Mouse (Mus musculus) lung, postnatal 0 days (tissue): Measurements from ENCODE around the gene Arhgef6. TPM values are rescaled to one million over a fixed set of nuclear protein-coding genes. Genes with fewer than 3 reads are reported as not detected.

ENCODE experiments used
- ATAC-seq: fragments of 200-750 bp; cut with Nextera tagmentation; 2 replicates; pipeline ENCODE4 v1.8.0; 2017; ENCODE audit warnings: moderate library complexity
- DNase-seq: peaks from one replicate; pipeline ENCODE4 v3.0.0-alpha.2; 2016; ENCODE audit warnings: low spot score
- H3K27ac ChIP-seq: fragments of 300-500 bp; sonication (generic); 2 replicates; pipeline ENCODE4 v1.5.1; 2014; ENCODE audit warnings: antibody characterized with exemption, mild to moderate bottlenecking, low read length, mixed read lengths
- H3K27me3 ChIP-seq: fragments of 300-500 bp; sonication (generic); replicated peaks from 2 replicates; pipeline ENCODE4 v1.6.1; 2014; ENCODE audit warnings: low read length, mixed read lengths; ENCODE audit not compliant: insufficient read depth
- H3K36me3 ChIP-seq: fragments of 300-500 bp; sonication (generic); 2 replicates; pipeline ENCODE4 v1.6.1; 2014; ENCODE audit warnings: low read length, mixed read lengths; ENCODE audit not compliant: insufficient read depth
- H3K4me1 ChIP-seq: fragments of 300-500 bp; sonication (generic); 2 replicates; pipeline ENCODE4 v1.6.1; 2014; ENCODE audit warnings: antibody characterized with exemption, low read depth, low read length, mixed read lengths; ENCODE audit not compliant: insufficient read depth
- H3K4me2 ChIP-seq: fragments of 300-500 bp; sonication (generic); replicated peaks from 2 replicates; pipeline ENCODE4 v1.6.1; 2014; ENCODE audit warnings: low read depth, mild to moderate bottlenecking, low read length, moderate library complexity, mixed read lengths
- H3K4me3 ChIP-seq: fragments of 300-500 bp; sonication (generic); 2 replicates; pipeline ENCODE4 v1.5.1; 2014; ENCODE audit warnings: low read depth, low read length
- H3K9ac ChIP-seq: fragments of 300-500 bp; sonication (generic); replicated peaks from 2 replicates; pipeline ENCODE4 v1.6.1; 2014; ENCODE audit warnings: low read depth, mild to moderate bottlenecking
- H3K9me3 ChIP-seq: fragments of 300-500 bp; sonication (generic); 2 replicates; pipeline ENCODE4 v1.6.1; 2016; ENCODE audit warnings: low read length, mixed read lengths
- CTCF ChIP-seq: IDR thresholded peaks from 2 replicates; pipeline ENCODE4 v1.5.1; 2016; ENCODE audit warnings: antibody characterized with exemption, mild to moderate bottlenecking
- EP300 ChIP-seq: IDR thresholded peaks from 2 replicates; pipeline ENCODE4 v1.6.1; 2016; ENCODE audit warnings: antibody characterized with exemption, mild to moderate bottlenecking, control low read depth
- WGBS: fragments of 180-500 bp; shearing (Covaris S2); extraction: QIAGEN DNeasy Blood & Tissue Kit; methylation state at CpG from one replicate; pipeline ENCODE4 v1.1.7; 2014; 5-methylcytosine and 5-hydroxymethylcytosine counted together
- polyA plus RNA-seq: library from polyadenylated mRNA; unstranded; fragments of >200 nt; fragmentation: Nextera tagmentation; extraction: Ambion mirVana; gene quantifications from 2 replicates; pipeline ENCODE4 v1.2.1, GENCODE M21; 2015

The Arhgef6 gene
- polyA plus RNA-seq, 1 experiment from 2014 or later: 23.3 TPM

DNA sequence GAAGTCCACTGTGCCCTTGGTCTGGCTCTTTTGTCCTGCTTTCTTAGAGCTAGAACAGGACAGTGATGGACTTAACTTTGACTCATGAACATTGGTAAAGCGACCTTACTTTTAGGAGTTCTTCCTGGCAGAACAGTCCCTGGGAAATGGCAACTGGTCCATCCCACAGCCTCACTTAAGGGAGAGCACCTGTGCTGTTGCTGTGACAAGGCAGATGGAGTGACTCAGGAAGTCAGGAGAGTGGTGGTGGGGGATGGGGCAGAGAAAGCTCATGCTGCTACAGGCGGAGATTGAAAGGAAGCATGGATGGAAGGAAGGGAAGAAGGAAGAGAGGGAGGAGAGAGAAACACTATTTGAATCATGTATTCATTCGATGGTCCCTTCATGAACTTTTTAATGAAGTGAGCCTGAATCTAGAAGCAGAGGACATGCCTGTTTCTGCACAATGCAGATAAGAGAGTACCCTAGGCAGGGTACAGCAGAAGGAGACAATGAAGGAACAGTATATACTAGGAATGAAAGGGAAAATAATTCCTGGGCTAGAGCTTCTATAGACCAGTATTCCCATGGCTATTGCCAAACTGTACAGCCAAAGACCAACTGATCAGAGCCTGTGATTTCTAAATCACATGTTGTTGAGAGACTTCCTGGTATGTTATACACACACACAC is 10.7 kb downstream of the Arhgef6 start:
- Histone ChIP-seq H3K4me2 (no peak overlapping the region), H3K4me1 (no peaks in the 10 kb centered on the region), H3K9ac (no peak overlapping the region), H3K27me3 (no peaks in the 10 kb centered on the region), H3K36me3 (no peaks in the 10 kb centered on the region), H3K9me3 (no peaks in the 10 kb centered on the region), H3K27ac (no peak overlapping the region), H3K4me3 (no peak overlapping the region)
- DNase-seq (no peak), ATAC-seq (no peak)
- 70% methylated on average over 3 of the region's 3 CpGs for WGBS
- TF ChIP-seq CTCF (no peak), EP300 (no peak)

DNA sequence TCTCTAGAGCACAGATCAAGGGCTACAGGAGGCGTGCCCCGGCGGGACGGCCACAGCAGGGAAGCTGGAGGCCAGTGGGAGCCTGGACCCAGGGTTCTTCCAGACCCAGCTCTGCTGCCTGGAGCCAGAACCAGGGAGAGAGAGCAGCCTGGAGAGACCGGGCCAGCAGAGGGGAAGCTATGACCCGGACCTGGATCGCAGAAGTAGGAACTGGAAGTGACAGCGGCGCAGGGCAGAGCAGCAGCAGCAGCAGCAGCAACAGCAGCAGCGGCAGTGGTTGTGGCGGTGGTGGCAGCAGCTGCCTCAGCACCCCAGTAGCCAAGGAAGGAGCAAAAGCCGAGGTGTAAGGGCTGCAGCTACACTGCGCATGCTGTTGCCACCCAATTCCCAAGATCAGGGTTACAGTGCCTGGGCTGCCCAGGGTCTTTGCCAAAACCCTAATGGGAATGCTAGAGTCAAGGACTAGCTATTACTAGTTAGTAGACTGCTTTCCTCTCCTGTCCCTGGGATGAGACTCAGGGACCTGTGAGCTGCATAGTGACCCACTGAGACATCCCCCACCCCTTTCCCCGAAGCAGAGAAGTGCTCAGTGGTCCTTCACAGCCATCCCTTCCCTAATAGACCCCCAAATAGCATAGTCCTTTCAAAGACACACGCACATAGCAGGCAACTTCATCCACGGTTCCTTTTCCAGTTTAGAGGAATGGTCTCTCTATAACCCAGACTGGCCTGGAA is 11.9 kb downstream of the Arhgef6 start:
- Histone ChIP-seq H3K4me3 (peak overlapping the region; percentile 45), H3K9me3 (no peaks in the 10 kb centered on the region), H3K27ac (peak overlapping the region; percentile 66), H3K27me3 (no peaks in the 10 kb centered on the region), H3K9ac (0 out of 2 replicates have a peak overlapping the region, but pooled peaks have one; percentile 20), H3K4me1 (no peaks in the 10 kb centered on the region), H3K36me3 (no peaks in the 10 kb centered on the region), H3K4me2 (peak overlapping the region; percentile 75)
- peak; percentile 78 for ATAC-seq
- peak; percentile 62 for DNase-seq
- WGBS: 36% methylated on average over 15 of the region's 16 CpGs
- TF ChIP-seq EP300 (no peak), CTCF (no peak)

DNA sequence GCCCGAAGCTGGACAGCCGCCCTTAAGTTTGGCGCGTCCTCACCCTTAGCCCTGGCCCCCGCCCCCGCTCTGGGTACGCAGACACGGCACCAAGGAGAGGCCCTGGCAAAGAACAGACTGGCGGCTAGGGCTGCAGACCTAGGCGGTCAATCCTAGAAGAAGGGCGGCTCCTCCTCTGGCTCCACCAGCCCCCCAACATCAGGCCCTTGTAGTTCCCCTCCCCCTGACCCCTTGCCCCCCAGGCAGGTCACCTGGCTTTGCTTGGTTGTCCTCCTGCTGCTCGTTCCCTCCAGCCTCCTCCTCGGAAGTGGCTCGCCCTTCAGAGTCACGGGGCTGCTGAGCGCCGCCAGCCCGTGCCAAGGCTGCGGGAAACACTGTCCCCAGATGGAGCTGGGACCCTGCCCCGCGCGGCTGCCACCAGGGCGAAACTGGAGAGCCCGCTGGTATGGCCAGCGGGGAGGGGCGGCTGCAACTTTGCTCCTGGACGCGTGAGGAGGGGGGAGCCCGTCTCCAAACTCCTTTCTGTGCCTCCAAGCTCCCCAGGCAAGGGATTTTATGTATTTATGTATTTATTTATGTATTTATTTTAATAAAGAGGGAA is 12.6 kb downstream of the Arhgef6 start:
- H3K9me3 ChIP-seq: no peaks in the 10 kb centered on the region
- peak overlapping the region; percentile 75 for H3K4me2 ChIP-seq
- no peaks in the 10 kb centered on the region for H3K27me3 ChIP-seq
- TF ChIP-seq EP300 (no peak), CTCF (no peak)
- ATAC-seq (peak; percentile 76), DNase-seq (no peak)
- H3K9ac ChIP-seq: 0 out of 2 replicates have a peak overlapping the region, but pooled peaks have one; percentile 20
- no peaks in the 10 kb centered on the region for H3K4me1 ChIP-seq
- peak overlapping the region; percentile 66 for H3K27ac ChIP-seq
- H3K4me3 ChIP-seq: peak overlapping the region; percentile 45
- 18% methylated on average over 13 of the region's 29 CpGs for WGBS
- H3K36me3 ChIP-seq: no peaks in the 10 kb centered on the region

DNA sequence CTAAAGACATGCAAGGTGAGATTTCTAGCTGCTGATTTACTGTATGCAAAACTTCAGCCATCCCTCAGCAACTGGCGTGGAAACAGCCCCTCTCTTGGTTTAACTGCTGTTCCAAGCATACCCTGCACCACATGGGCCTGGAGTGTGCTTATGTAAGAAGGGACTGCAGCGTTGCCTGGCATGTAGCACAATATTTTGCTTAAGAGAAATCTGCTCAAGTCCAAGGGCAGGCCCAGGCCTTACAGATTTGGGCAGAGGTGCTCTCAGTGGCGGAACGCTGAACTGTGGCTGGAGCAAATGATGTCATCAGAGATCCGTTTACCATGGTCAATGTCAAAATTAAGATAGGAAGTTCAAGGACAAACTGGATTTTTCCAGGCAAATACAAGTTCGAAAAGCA is 13.6 kb downstream of the Arhgef6 start:
- H3K4me2 ChIP-seq: no peak overlapping the region
- no peak overlapping the region for H3K9ac ChIP-seq
- no peak overlapping the region for H3K27ac ChIP-seq
- no peaks in the 10 kb centered on the region for H3K27me3 ChIP-seq
- peak; percentile 37 for ATAC-seq
- H3K4me1 ChIP-seq: no peaks in the 10 kb centered on the region
- DNase-seq: peak; percentile 33
- no peaks in the 10 kb centered on the region for H3K9me3 ChIP-seq
- no peak overlapping the region for H3K4me3 ChIP-seq
- TF ChIP-seq CTCF (0 out of 2 replicates have a peak, but pooled peaks have one; percentile 5), EP300 (no peak)
- 57% methylated on average over 6 of the region's 6 CpGs for WGBS
- H3K36me3 ChIP-seq: no peaks in the 10 kb centered on the region

DNA sequence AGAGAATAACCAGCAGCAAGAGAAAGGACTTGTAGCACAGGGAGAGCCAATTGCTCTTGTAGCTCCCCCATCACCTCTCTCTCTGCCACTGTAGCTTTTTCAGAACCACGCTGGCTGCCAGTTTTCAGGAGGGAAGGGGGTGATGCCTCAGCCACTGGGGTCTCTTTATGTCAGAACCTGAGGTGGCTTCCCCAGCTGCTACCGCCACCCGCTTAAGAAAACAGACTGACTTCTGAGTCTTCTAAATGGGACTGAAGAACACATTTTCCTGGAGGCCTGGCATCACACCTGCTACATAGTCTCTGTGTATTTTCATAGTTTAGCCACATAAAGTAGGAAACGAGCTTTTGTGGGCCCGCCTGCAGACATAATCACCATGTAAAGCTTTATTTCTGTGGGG is 26.5 kb downstream of the Arhgef6 start:
- no peaks in the 10 kb centered on the region for H3K36me3 ChIP-seq
- WGBS: 82% methylated on average over 5 of the region's 5 CpGs
- H3K4me2 ChIP-seq: no peak overlapping the region
- no peak overlapping the region for H3K4me3 ChIP-seq
- DNase-seq: no peak
- H3K27ac ChIP-seq: no peak overlapping the region
- no peak overlapping the region for H3K9ac ChIP-seq
- no peaks in the 10 kb centered on the region for H3K9me3 ChIP-seq
- H3K4me1 ChIP-seq: no peaks in the 10 kb centered on the region
- no peak for ATAC-seq
- TF ChIP-seq CTCF (no peak), EP300 (no peak)
- H3K27me3 ChIP-seq: no peaks in the 10 kb centered on the region

DNA sequence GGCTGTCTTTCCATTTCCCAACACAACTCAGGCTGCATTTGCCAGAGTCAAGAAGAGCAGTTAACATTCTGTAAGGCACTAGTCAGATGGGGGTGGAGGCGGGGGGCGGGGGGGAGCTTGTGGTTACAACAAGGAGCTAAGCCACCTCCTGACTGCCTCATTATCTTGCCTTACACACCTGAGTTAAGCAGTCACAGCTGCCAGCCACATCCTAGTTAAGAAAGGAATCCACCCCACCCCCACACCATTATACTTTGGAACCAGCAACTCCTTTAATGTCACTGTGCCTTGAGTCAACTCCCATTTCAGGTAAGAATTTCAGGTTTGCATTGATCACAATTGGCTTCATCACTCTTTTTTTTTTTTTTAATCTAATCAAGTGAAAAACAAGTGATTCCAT is 28.5 kb downstream of the Arhgef6 start:
- Histone ChIP-seq H3K4me2 (no peak overlapping the region), H3K27me3 (no peaks in the 10 kb centered on the region), H3K27ac (no peak overlapping the region), H3K9ac (no peak overlapping the region), H3K36me3 (no peaks in the 10 kb centered on the region), H3K9me3 (no peaks in the 10 kb centered on the region), H3K4me1 (no peaks in the 10 kb centered on the region), H3K4me3 (no peak overlapping the region)
- DNase-seq (no peak), ATAC-seq (peak; percentile 46)
- 70% methylated on average over 2 of the region's 2 CpGs for WGBS
- TF ChIP-seq EP300 (no peak), CTCF (no peak)
